Mouse (Mus musculus) limb, embryonic 13.5 days (tissue): ENCODE data around the gene Nap1l5. TPM values are rescaled to one million over a fixed set of nuclear protein-coding genes. Genes with fewer than 3 reads are reported as not detected.

Source experiments
- ATAC-seq: fragments of 200-750 bp; cut with Nextera tagmentation; 2 replicates; pipeline ENCODE4 v1.8.0; 2017; ENCODE audit warnings: low read depth, moderate number of reproducible peaks, moderate TSS enrichment; ENCODE audit not compliant: low FRiP score
- H3K27ac ChIP-seq: fragments of 300-500 bp; sonication (generic); 2 replicates; pipeline ENCODE4 v1.5.1; 2015; ENCODE audit warnings: inconsistent platforms, mild to moderate bottlenecking, moderate library complexity
- H3K27me3 ChIP-seq: fragments of 300-500 bp; sonication (generic); 2 replicates; pipeline ENCODE4 v1.6.1; 2015; ENCODE audit warnings: mild to moderate bottlenecking, inconsistent platforms
- H3K36me3 ChIP-seq: fragments of 300-500 bp; sonication (generic); 2 replicates; pipeline ENCODE4 v1.6.1; 2015; ENCODE audit warnings: inconsistent platforms, mild to moderate bottlenecking, moderate library complexity
- H3K4me1 ChIP-seq: fragments of 300-500 bp; sonication (generic); 2 replicates; pipeline ENCODE4 v1.6.1; 2015; ENCODE audit warnings: inconsistent platforms
- H3K4me2 ChIP-seq: fragments of 300-500 bp; sonication (generic); replicated peaks from 2 replicates; pipeline ENCODE4 v1.6.1; 2015; ENCODE audit warnings: inconsistent platforms, mild to moderate bottlenecking, moderate library complexity
- H3K4me3 ChIP-seq: fragments of 300-500 bp; sonication (generic); 2 replicates; pipeline ENCODE4 v1.5.1; 2015; ENCODE audit warnings: moderate library complexity, mild to moderate bottlenecking, inconsistent platforms
- H3K9ac ChIP-seq: fragments of 300-500 bp; sonication (generic); 2 replicates; pipeline ENCODE4 v1.6.1; 2015; ENCODE audit warnings: mild to moderate bottlenecking, inconsistent platforms
- H3K9me3 ChIP-seq: fragments of 300-500 bp; sonication (generic); 2 replicates; pipeline ENCODE4 v1.6.1; 2016; ENCODE audit warnings: inconsistent platforms
- WGBS: fragments of 180-500 bp; shearing (Covaris S2); methylation state at CpG from one replicate; pipeline ENCODE4 v1.1.7; 2015; 5-methylcytosine and 5-hydroxymethylcytosine counted together
- polyA plus RNA-seq: library from polyadenylated mRNA; unstranded; fragments of >200 nt; fragmentation: Nextera tagmentation; extraction: Ambion mirVana; gene quantifications from 2 replicates; pipeline ENCODE4 v1.2.1, GENCODE M21; 2015

Gene Nap1l5
- polyA plus RNA-seq, 1 experiment from 2014 or later = 3.4 TPM

- no peak for ATAC-seq
- Histone ChIP-seq H3K4me2 (no peak overlapping the region), H3K9me3 (no peaks in the 10 kb centered on the region), H3K36me3 (0 out of 2 replicates have a peak, but pooled peaks cover 8% of the 10 kb centered on the region), H3K4me1 (peaks cover 10% of the 10 kb centered on the region; the same call in 1 of the 2 replicates), H3K27me3 (no peaks in the 10 kb centered on the region), H3K9ac (no peak overlapping the region), H3K27ac (no peak overlapping the region), H3K4me3 (no peak overlapping the region)
- 78% methylated on average over 4 of the region's 4 CpGs for WGBS
These were observed 24.3 kb upstream of the Nap1l5 start for GRCm38 (mm10) chr6:58931149-58931548.

- 85% methylated on average over 9 of the region's 9 CpGs for WGBS
- Histone ChIP-seq H3K4me3 (no peak overlapping the region), H3K27ac (no peak overlapping the region), H3K4me1 (peaks cover 10% of the 10 kb centered on the region; the same call in 1 of the 2 replicates), H3K4me2 (no peak overlapping the region), H3K36me3 (0 out of 2 replicates have a peak, but pooled peaks cover 3% of the 10 kb centered on the region), H3K9me3 (no peaks in the 10 kb centered on the region), H3K9ac (no peak overlapping the region), H3K27me3 (no peaks in the 10 kb centered on the region)
- ATAC-seq = no peak
These were observed 23.1 kb upstream of the Nap1l5 start for GRCm38 (mm10) chr6:58929911-58930431.

- no peaks in the 10 kb centered on the region for H3K36me3 ChIP-seq
- no peak overlapping the region for H3K27ac ChIP-seq
- 74% methylated on average over 2 of the region's 2 CpGs for WGBS
- ATAC-seq = no peak
- H3K4me2 ChIP-seq = no peak overlapping the region
- no peak overlapping the region for H3K9ac ChIP-seq
- no peaks in the 10 kb centered on the region for H3K9me3 ChIP-seq
- H3K4me3 ChIP-seq = no peak overlapping the region
- peaks cover 6% of the 10 kb centered on the region; the same call in 1 of the 2 replicates for H3K4me1 ChIP-seq
- H3K27me3 ChIP-seq = no peaks in the 10 kb centered on the region
These were observed 21.0 kb upstream of the Nap1l5 start for GRCm38 (mm10) chr6:58927881-58928280.

GRCm38 (mm10) chr6:58922511-58922910, 15.6 kb upstream of the Nap1l5 start:
- H3K27me3 ChIP-seq = no peaks in the 10 kb centered on the region
- H3K36me3 ChIP-seq = 0 out of 2 replicates have a peak, but pooled peaks cover 3% of the 10 kb centered on the region
- ATAC-seq = no peak
- H3K4me3 ChIP-seq = no peak overlapping the region
- no peak overlapping the region for H3K4me2 ChIP-seq
- no peaks in the 10 kb centered on the region for H3K4me1 ChIP-seq
- WGBS = 84% methylated on average over 5 of the region's 5 CpGs
- H3K27ac ChIP-seq = no peak overlapping the region
- no peaks in the 10 kb centered on the region for H3K9me3 ChIP-seq
- no peak overlapping the region for H3K9ac ChIP-seq

- ATAC-seq = no peak
- H3K27me3 ChIP-seq = no peaks in the 10 kb centered on the region
- H3K9me3 ChIP-seq = no peaks in the 10 kb centered on the region
- H3K4me2 ChIP-seq = no peak overlapping the region
- no peak overlapping the region for H3K4me3 ChIP-seq
- H3K36me3 ChIP-seq = 0 out of 2 replicates have a peak, but pooled peaks cover 3% of the 10 kb centered on the region
- H3K27ac ChIP-seq = no peak overlapping the region
- WGBS = 52% methylated on average over 3 of the region's 3 CpGs
- H3K9ac ChIP-seq = no peak overlapping the region
- H3K4me1 ChIP-seq = no peaks in the 10 kb centered on the region
These were observed 14.7 kb upstream of the Nap1l5 start for GRCm38 (mm10) chr6:58921623-58922022.

GRCm38 (mm10) chr6:58920735-58921134, 13.9 kb upstream of the Nap1l5 start:
- H3K9ac ChIP-seq = no peak overlapping the region

GRCm38 (mm10) chr6:58916498-58916897, 9.6 kb upstream of the Nap1l5 start:
- 91% methylated on average over 5 of the region's 5 CpGs for WGBS
- no peak overlapping the region for H3K9ac ChIP-seq
- H3K27me3 ChIP-seq = no peaks in the 10 kb centered on the region
- H3K27ac ChIP-seq = no peak overlapping the region
- H3K9me3 ChIP-seq = no peaks in the 10 kb centered on the region
- H3K4me2 ChIP-seq = no peak overlapping the region
- no peak for ATAC-seq
- no peak overlapping the region for H3K4me3 ChIP-seq
- peaks cover 7% of the 10 kb centered on the region; the same call in 1 of the 2 replicates for H3K36me3 ChIP-seq
- H3K4me1 ChIP-seq = no peaks in the 10 kb centered on the region

More at GRCm38 (mm10) chr6:58920735-58921134, 13.9 kb upstream of the Nap1l5 start:
- Histone ChIP-seq H3K4me3 (no peak overlapping the region), H3K4me1 (no peaks in the 10 kb centered on the region), H3K9me3 (no peaks in the 10 kb centered on the region), H3K27ac (no peak overlapping the region), H3K4me2 (no peak overlapping the region), H3K36me3 (peaks cover 7% of the 10 kb centered on the region; the same call in 1 of the 2 replicates), H3K27me3 (no peaks in the 10 kb centered on the region)
- WGBS = 84% methylated on average over 6 of the region's 6 CpGs
- ATAC-seq = no peak

GRCm38 (mm10) chr6:58913971-58914370, 7.1 kb upstream of the Nap1l5 start:
- no peaks in the 10 kb centered on the region for H3K4me1 ChIP-seq
- no peaks in the 10 kb centered on the region for H3K27me3 ChIP-seq
- 76% methylated on average over 5 of the region's 5 CpGs for WGBS
- H3K4me2 ChIP-seq = no peak overlapping the region
- no peak overlapping the region for H3K9ac ChIP-seq
- H3K27ac ChIP-seq = no peak overlapping the region
- H3K9me3 ChIP-seq = no peaks in the 10 kb centered on the region
- no peak overlapping the region for H3K4me3 ChIP-seq
- peaks cover 7% of the 10 kb centered on the region; the same call in 1 of the 2 replicates for H3K36me3 ChIP-seq
- ATAC-seq = no peak

GRCm38 (mm10) chr6:58913551-58913950, 6.7 kb upstream of the Nap1l5 start:
- Histone ChIP-seq H3K36me3 (peaks cover 4% of the 10 kb centered on the region; the same call in 1 of the 2 replicates), H3K9me3 (no peaks in the 10 kb centered on the region), H3K4me3 (no peak overlapping the region), H3K27ac (no peak overlapping the region), H3K9ac (no peak overlapping the region), H3K4me2 (no peak overlapping the region), H3K27me3 (no peaks in the 10 kb centered on the region), H3K4me1 (no peaks in the 10 kb centered on the region)
- no peak for ATAC-seq
- WGBS = 71% methylated on average over 3 of the region's 3 CpGs

- ATAC-seq = no peak
- Histone ChIP-seq H3K36me3 (peaks cover 4% of the 10 kb centered on the region; the same call in 1 of the 2 replicates), H3K9me3 (no peaks in the 10 kb centered on the region), H3K27me3 (no peaks in the 10 kb centered on the region), H3K4me1 (no peaks in the 10 kb centered on the region), H3K27ac (no peak overlapping the region), H3K4me2 (no peak overlapping the region), H3K9ac (no peak overlapping the region), H3K4me3 (no peak overlapping the region)
- 81% methylated on average over 5 of the region's 5 CpGs for WGBS
These were observed 6.0 kb upstream of the Nap1l5 start for GRCm38 (mm10) chr6:58912842-58913241.

GRCm38 (mm10) chr6:58907791-58908190, 915 bp upstream of the Nap1l5 start:
- H3K27me3 ChIP-seq = no peaks in the 10 kb centered on the region
- ATAC-seq = no peak
- H3K4me3 ChIP-seq = no peak overlapping the region
- H3K27ac ChIP-seq = no peak overlapping the region
- H3K9ac ChIP-seq = no peak overlapping the region
- H3K4me1 ChIP-seq = peaks cover 6% of the 10 kb centered on the region
- H3K4me2 ChIP-seq = no peak overlapping the region
- H3K36me3 ChIP-seq = no peaks in the 10 kb centered on the region; the same call in 1 of the 2 replicates
- WGBS = 62% methylated on average over 2 of the region's 2 CpGs
- H3K9me3 ChIP-seq = peaks cover 20% of the 10 kb centered on the region

- peak overlapping the region; percentile 47 for H3K4me3 ChIP-seq
- no peak overlapping the region for H3K27ac ChIP-seq
- peaks cover 6% of the 10 kb centered on the region for H3K4me1 ChIP-seq
- no peaks in the 10 kb centered on the region for H3K27me3 ChIP-seq
- WGBS = 71% methylated on average over 8 of the region's 8 CpGs
- H3K4me2 ChIP-seq = peak overlapping the region; percentile 74
- H3K9me3 ChIP-seq = peaks cover 20% of the 10 kb centered on the region
- no peak overlapping the region for H3K9ac ChIP-seq
- no peak for ATAC-seq
- no peaks in the 10 kb centered on the region; the same call in 1 of the 2 replicates for H3K36me3 ChIP-seq
These were observed 460 bp upstream of the Nap1l5 start for GRCm38 (mm10) chr6:58907336-58907735.

GRCm38 (mm10) chr6:58904551-58904950, 2.3 kb downstream of the Nap1l5 start:
- WGBS = 47% methylated on average over 3 of the region's 3 CpGs
- Histone ChIP-seq H3K36me3 (no peaks in the 10 kb centered on the region; the same call in 1 of the 2 replicates), H3K27me3 (no peaks in the 10 kb centered on the region), H3K27ac (no peak overlapping the region), H3K4me2 (no peak overlapping the region), H3K9me3 (peaks cover 20% of the 10 kb centered on the region), H3K4me1 (peaks cover 12% of the 10 kb centered on the region), H3K4me3 (no peak overlapping the region), H3K9ac (no peak overlapping the region)
- ATAC-seq = no peak
